Mouse (Mus musculus) liver, embryonic 16.5 days (tissue): ENCODE measurements around the gene Ddx60. TPM values are rescaled to one million over a fixed set of nuclear protein-coding genes. Genes with fewer than 3 reads are reported as not detected.

Experiments
- ATAC-seq: fragments of 200-750 bp; cut with Nextera tagmentation; 2 replicates; pipeline ENCODE4 v1.8.0; 2017; ENCODE audit warnings: low read depth, mild to moderate bottlenecking, moderate number of reproducible peaks, moderate library complexity
- H3K27ac ChIP-seq: fragments of 300-500 bp; sonication (generic); 2 replicates; pipeline ENCODE4 v1.5.1; 2014; ENCODE audit warnings: mild to moderate bottlenecking, low read length
- H3K27me3 ChIP-seq: fragments of 300-500 bp; sonication (generic); 2 replicates; pipeline ENCODE4 v1.6.1; 2014; ENCODE audit warnings: low read depth, low read length, mixed read lengths; ENCODE audit not compliant: control insufficient read depth, insufficient read depth
- H3K36me3 ChIP-seq: fragments of 300-500 bp; sonication (generic); 2 replicates; pipeline ENCODE4 v1.6.1; 2014; ENCODE audit warnings: mild to moderate bottlenecking; ENCODE audit not compliant: control insufficient read depth, insufficient read depth
- H3K4me1 ChIP-seq: fragments of 300-500 bp; sonication (generic); 2 replicates; pipeline ENCODE4 v1.6.1; 2014; ENCODE audit warnings: low read depth, low read length, mixed read lengths; ENCODE audit not compliant: control insufficient read depth
- H3K4me2 ChIP-seq: fragments of 300-500 bp; sonication (generic); 2 replicates; pipeline ENCODE4 v1.6.1; 2014; ENCODE audit warnings: low read depth, low read length, mixed read lengths
- H3K4me3 ChIP-seq: fragments of 300-500 bp; sonication (generic); 2 replicates; pipeline ENCODE4 v1.5.1; 2014; ENCODE audit warnings: low read depth, mild to moderate bottlenecking, low read length
- H3K9ac ChIP-seq: fragments of 300-500 bp; sonication (generic); 2 replicates; pipeline ENCODE4 v1.6.1; 2014; ENCODE audit warnings: low read depth, low read length
- H3K9me3 ChIP-seq: fragments of 300-500 bp; sonication (generic); replicated peaks from 2 replicates; pipeline ENCODE4 v1.6.1; 2016; ENCODE audit warnings: low read length; ENCODE audit not compliant: control insufficient read depth
- whole genome bisulfite sequencing: fragments of 180-500 bp; shearing (Covaris S2); extraction: QIAGEN DNeasy Blood & Tissue Kit; methylation state at CpG from one replicate; pipeline ENCODE4 v1.1.7; 2014; ENCODE audit not compliant: insufficient replicate concordance; 5-methylcytosine and 5-hydroxymethylcytosine counted together
- polyA plus RNA-seq: library from polyadenylated mRNA; unstranded; fragments of >200 nt; fragmentation: Nextera tagmentation; extraction: Ambion mirVana; gene quantifications from 2 replicates; pipeline ENCODE4 v1.2.1, GENCODE M21; 2015

Gene Ddx60
- polyA plus RNA-seq, 1 experiment from 2014 or later: 0.93 TPM

DNA sequence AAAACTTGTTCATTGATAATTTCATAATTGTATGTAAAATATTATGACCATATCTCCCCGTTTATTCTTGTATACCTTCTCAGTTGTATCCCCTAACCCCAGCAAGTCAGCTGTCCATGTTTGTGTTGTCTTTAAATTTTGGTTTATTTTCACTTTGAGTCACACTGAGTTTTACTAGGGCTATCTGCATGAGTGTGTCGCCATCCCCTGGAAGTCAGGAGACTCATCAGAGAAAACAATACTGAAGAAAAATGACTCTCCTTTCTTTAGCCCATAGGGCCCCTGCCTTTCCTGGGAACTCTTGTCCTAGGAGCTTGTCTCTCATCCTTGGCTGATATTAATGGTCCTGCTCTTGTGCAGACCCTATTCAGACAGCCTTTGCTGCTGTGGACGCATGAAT is 106.5 kb downstream of the Ddx60 start:
- Histone ChIP-seq H3K27me3 (no peaks in the 10 kb centered on the region), H3K9me3 (no peaks in the 10 kb centered on the region), H3K36me3 (no peaks in the 10 kb centered on the region), H3K9ac (no peak overlapping the region), H3K27ac (no peak overlapping the region), H3K4me2 (no peak overlapping the region), H3K4me1 (no peaks in the 10 kb centered on the region), H3K4me3 (no peak overlapping the region)
- WGBS: 52% methylated on average over 3 of the region's 3 CpGs
- ATAC-seq: no peak

DNA sequence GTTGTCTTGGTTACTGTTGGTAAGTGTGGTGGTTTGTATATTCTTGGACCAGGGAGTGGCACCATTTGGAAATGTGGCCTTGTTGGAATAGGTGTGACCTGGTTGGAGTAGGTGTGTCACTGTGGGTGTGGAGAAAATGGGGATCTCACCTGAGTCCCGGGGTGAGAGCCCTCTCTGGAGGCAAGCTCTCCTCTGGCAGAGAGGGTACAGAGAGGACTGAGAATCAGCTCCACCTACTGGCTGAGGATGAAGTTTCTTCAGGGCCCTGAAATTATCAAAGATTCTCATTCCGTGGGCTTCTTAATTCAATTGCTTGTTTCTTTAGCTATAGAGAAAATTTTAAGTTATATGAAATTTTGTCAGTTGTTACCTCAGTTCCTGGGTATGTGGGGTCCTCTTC is 118.9 kb downstream of the Ddx60 start:
- Histone ChIP-seq H3K36me3 (no peaks in the 10 kb centered on the region), H3K9ac (no peak overlapping the region)
- 28% methylated on average over 2 of the region's 2 CpGs for WGBS

DNA sequence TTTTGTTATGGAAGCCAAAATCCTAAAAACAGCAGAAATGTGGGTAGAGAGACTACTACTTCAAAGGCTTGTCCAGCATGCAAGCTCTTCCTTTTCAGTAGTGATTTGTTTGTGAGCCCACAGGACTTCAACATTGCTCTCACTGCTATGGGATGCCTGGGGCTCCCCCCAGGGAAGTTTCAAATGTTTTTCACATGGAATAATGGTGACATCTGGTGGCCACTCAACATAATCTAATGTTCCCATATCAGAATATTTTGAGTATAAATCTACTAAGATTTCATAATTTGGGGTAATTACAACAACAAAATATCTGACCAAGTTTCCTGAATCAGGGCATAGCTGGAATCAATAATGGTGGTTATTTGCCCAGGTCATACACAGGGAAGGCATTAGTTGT is 132.5 kb downstream of the Ddx60 start:
- H3K9ac ChIP-seq: no peak overlapping the region
- no peaks in the 10 kb centered on the region for H3K27me3 ChIP-seq
- H3K9me3 ChIP-seq: no peaks in the 10 kb centered on the region
- H3K4me3 ChIP-seq: no peak overlapping the region
- no peak overlapping the region for H3K4me2 ChIP-seq
- H3K4me1 ChIP-seq: no peaks in the 10 kb centered on the region
- no peak overlapping the region for H3K27ac ChIP-seq
- H3K36me3 ChIP-seq: no peaks in the 10 kb centered on the region
- ATAC-seq: no peak

More for the DNA sequence above, 118.9 kb downstream of the Ddx60 start:
- Histone ChIP-seq H3K4me2 (no peak overlapping the region), H3K4me1 (no peaks in the 10 kb centered on the region), H3K27ac (no peak overlapping the region), H3K27me3 (no peaks in the 10 kb centered on the region), H3K4me3 (no peak overlapping the region), H3K9me3 (no peaks in the 10 kb centered on the region)
- ATAC-seq: no peak

DNA sequence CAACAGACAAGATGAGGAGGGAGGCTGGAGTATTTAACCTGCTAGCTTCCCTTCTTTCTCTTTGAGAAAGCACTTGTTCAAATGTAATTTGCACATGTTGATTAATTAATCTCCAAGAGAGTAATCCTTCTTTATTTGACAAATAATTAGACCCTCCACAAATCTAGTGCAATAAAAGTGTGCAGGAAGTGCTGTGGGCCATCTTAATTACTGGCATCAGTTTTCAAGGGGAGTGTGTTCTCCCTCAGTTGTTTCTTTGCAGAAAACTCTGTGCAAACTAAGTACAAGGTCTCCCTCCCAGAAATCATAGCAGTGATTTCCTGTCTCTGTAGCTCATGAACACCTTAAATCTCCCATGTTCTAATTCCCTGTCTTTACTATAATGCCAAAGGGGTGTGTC is 140.4 kb downstream of the Ddx60 start:
- Histone ChIP-seq H3K4me3 (no peak overlapping the region), H3K36me3 (no peaks in the 10 kb centered on the region), H3K27me3 (no peaks in the 10 kb centered on the region), H3K9me3 (no peaks in the 10 kb centered on the region), H3K4me1 (no peaks in the 10 kb centered on the region), H3K27ac (no peak overlapping the region), H3K9ac (no peak overlapping the region), H3K4me2 (no peak overlapping the region)
- ATAC-seq: no peak

DNA sequence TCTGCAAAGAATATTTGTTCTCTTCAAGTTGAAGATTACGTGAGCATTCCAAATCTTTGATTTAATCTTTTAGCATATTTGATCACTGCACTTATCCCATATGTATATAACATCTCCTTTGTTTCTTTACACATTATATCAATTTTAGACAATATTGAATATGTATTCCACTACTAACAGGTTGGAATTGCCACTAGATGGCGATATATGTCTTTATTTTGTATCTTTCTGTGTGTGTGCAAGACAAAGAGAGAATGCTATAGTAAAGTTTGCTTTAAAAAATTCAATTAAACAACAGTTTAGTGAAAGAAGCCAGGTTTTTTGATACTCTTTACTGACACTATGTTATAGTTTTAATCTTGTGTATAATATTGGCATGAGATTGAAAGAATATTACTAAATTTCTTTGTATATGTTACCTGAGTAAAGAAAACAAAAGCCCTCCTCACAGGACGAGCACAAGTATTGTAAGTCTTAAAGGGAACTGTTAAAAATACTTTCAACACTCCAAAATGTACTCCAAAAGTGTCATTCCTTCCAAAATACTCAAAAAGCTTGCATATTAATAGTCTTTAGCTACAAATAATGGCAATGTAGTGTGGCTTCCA is 152.4 kb downstream of the Ddx60 start:
- WGBS: 38% methylated on average over 3 of the region's 3 CpGs
- no peak overlapping the region for H3K27ac ChIP-seq
- no peak overlapping the region for H3K4me2 ChIP-seq
- no peaks in the 10 kb centered on the region for H3K27me3 ChIP-seq
- no peak for ATAC-seq
- no peaks in the 10 kb centered on the region for H3K9me3 ChIP-seq
- H3K9ac ChIP-seq: no peak overlapping the region
- H3K36me3 ChIP-seq: no peaks in the 10 kb centered on the region
- no peaks in the 10 kb centered on the region for H3K4me1 ChIP-seq
- H3K4me3 ChIP-seq: no peak overlapping the region

DNA sequence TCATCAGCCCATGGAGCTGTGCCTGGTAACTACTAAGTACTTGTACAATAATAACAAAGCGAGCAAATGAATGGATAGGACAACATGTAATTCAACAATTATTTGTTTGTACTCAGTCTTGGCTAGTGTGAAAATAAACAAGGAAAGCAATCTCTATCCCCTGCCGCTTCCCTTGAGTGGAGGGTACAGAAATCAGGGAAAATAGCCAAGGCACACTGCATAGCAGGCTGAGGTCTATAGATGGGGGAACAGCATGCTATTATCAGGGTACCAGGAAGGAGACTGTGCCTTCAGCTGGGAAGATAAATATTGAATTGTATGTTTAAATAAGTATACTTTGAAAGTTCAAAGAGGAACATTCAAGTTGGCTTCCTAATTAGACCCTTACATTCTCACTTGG is 153.9 kb downstream of the Ddx60 start:
- Histone ChIP-seq H3K27ac (no peak overlapping the region), H3K9me3 (no peaks in the 10 kb centered on the region), H3K4me1 (no peaks in the 10 kb centered on the region), H3K36me3 (no peaks in the 10 kb centered on the region), H3K4me3 (no peak overlapping the region), H3K9ac (no peak overlapping the region), H3K27me3 (no peaks in the 10 kb centered on the region), H3K4me2 (no peak overlapping the region)
- ATAC-seq: no peak
- 55% methylated on average over 2 of the region's 2 CpGs for WGBS

Other genes starting within 250 kb of the Ddx60 start
- 5.1 and 7.3 TPM in 2 replicates for gene Palld, start 25.4 kb upstream of the Ddx60 start, polyA plus RNA-seq
- gene Anxa10, start 195.1 kb downstream of the Ddx60 start, polyA plus RNA-seq: 0.07 TPM in 1 of 2 replicates, not detected in the other